Mouse (Mus musculus): ENCODE measurements around the gene Rnd2. TPM values are rescaled to one million over a fixed set of nuclear protein-coding genes. Genes with fewer than 3 reads are reported as not detected.
A peak's percentile ranks its signal among the peaks of the same experiment; 100 is the strongest.
"Not testable (repeated sequence)": the region's sequence is repeated elsewhere in the genome, so short reads cannot be mapped to it uniquely, and the experiment has no call there.

The Rnd2 gene
- polyA plus RNA-seq, 1 experiment from 2014 or later, result 7.9 TPM

DNA sequence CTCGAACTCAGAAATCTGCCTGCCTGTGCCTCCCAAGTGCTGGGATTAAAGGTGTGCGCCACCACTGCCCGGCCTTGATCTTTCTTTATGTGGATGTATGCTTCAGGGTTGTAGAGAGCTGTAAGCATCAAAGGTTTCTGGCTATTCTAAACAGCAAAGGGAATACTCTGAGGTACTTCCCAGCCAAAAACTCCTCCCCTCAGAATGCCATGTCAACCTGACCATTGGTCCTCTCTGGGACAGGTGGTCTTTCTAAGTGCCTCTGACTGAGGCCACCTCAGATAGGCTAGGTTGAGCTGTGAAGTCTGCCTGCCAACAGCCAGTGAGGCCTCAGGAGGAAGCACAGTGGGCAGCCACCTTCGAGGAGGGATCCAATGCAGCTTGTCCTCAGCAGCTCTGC lies 15.9 kb upstream of the Rnd2 start:
- peaks cover 17% of the 10 kb centered on the region for H3K36me3 ChIP-seq
- H3K27ac ChIP-seq, result 0 out of 2 replicates have a peak overlapping the region, but pooled peaks have one; percentile 78
- H3K4me3 ChIP-seq, result peak overlapping the region; percentile 55
- peak overlapping the region; percentile 54; the same call in 1 of the 2 replicates for H3K9ac ChIP-seq
- 77% methylated on average over 4 of the region's 4 CpGs for WGBS
- H3K27me3 ChIP-seq, result no peaks in the 10 kb centered on the region
- H3K4me1 ChIP-seq, result peaks cover 19% of the 10 kb centered on the region
- peak overlapping the region; percentile 62 for H3K4me2 ChIP-seq
- ATAC-seq (ENCODE audit: borderline replicate concordance, extremely low read depth, low FRiP score, low TSS enrichment), result no peak
- no peaks in the 10 kb centered on the region for H3K9me3 ChIP-seq

GRCm38 (mm10) chr11:101449596-101449995 lies 15.2 kb upstream of the Rnd2 start:
- Histone ChIP-seq H3K4me1 (peaks cover 12% of the 10 kb centered on the region), H3K4me2 (peak overlapping the region; percentile 62; the same call in 1 of the 2 replicates), H3K36me3 (peaks cover 10% of the 10 kb centered on the region)
- not testable (repeated sequence) for H3K27me3 ChIP-seq; H3K9me3 ChIP-seq; H3K27ac ChIP-seq; H3K9ac ChIP-seq; H3K4me3 ChIP-seq; ATAC-seq (ENCODE audit: borderline replicate concordance, extremely low read depth, low FRiP score, low TSS enrichment)
- WGBS, result 64% methylated on average over 4 of the region's 4 CpGs

DNA sequence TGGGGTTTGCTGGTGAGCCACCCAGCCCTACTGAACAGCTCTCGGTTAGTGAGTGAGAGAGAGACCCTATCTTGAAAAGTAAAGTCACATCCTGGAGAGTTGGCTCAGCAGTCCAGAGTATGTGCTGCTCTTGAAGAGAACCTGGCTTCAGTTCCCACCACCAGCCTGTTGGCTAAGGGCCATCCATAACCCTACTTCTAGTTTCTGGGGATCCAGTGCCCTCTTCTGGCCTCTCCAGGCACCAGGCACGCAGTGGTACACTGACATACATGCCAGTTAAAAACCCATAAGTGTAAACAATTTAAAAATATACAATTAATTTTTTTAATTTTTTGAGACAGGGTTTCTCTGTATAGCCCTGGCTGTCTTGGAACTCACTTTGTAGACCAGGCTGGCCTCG lies 14.4 kb upstream of the Rnd2 start:
- Histone ChIP-seq H3K27ac (no peak overlapping the region), H3K9me3 (no peaks in the 10 kb centered on the region), H3K4me3 (no peak overlapping the region), H3K4me2 (no peak overlapping the region), H3K9ac (no peak overlapping the region), H3K4me1 (peaks cover 7% of the 10 kb centered on the region; the same call in 1 of the 2 replicates), H3K27me3 (no peaks in the 10 kb centered on the region), H3K36me3 (peaks cover 5% of the 10 kb centered on the region)
- ATAC-seq (ENCODE audit: borderline replicate concordance, extremely low read depth, low FRiP score, low TSS enrichment), result no peak
- 74% methylated on average over 3 of the region's 3 CpGs for WGBS

DNA sequence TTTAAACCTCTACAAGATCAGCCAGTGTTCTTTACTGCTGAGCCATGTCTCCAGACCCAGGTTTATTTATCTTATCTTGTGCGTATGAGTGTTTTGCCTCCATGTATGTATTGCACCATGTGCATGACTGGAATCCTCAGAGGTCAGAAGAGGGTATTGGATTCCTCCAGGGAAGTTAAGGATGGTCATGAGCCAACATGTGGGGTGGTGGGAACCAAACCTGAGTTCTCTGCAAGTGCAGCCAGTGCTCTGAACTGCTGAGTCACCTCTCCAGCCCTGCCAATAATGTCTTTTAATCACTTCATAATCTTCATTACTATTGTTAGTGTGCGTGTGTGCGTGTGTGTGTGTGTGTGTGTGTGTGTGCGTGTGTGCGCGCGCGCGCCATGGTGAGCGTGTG lies 13.3 kb upstream of the Rnd2 start:
- Histone ChIP-seq H3K36me3 (no peaks in the 10 kb centered on the region), H3K9me3 (no peaks in the 10 kb centered on the region), H3K9ac (no peak overlapping the region), H3K27me3 (no peaks in the 10 kb centered on the region), H3K4me3 (no peak overlapping the region), H3K4me2 (no peak overlapping the region), H3K27ac (no peak overlapping the region), H3K4me1 (peaks cover 7% of the 10 kb centered on the region; the same call in 1 of the 2 replicates)
- ATAC-seq (ENCODE audit: borderline replicate concordance, extremely low read depth, low FRiP score, low TSS enrichment), result no peak
- 90% methylated on average over 10 of the region's 10 CpGs for WGBS

DNA sequence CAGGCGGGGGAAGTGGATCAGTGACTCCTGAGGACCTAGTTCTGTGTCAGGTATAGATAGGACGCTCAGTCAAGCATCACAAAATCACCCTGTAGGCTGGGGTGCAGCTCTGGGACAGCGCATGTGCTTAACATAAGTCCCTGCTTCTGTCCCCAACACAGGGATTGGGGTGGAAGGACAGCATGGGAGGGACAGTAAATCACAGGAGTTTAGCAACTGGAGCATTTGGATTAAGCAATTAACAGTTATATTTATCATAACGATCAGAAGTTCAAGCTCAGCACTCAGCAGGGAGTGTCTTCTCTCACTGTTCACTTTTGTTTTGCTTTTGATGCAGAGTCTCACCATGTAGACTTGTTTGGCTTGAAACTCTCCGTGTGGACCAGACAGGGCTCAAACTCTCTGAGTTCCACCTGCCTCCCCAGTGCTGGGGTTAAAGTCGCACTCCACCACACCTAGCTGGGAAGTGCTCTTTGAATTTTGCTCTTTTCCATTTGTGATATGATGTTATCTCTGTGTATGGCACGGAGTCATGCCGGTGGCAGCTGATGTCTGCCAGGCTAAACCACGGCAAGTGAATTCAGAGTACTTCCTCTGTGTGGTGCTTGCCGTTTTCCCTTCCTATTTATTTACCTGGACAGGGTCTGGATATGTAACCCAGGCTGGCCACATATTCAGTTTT lies 12.6 kb upstream of the Rnd2 start:
- H3K36me3 ChIP-seq, result no peaks in the 10 kb centered on the region
- peaks cover 7% of the 10 kb centered on the region; the same call in 1 of the 2 replicates for H3K4me1 ChIP-seq
- H3K9me3 ChIP-seq, result no peaks in the 10 kb centered on the region
- no peaks in the 10 kb centered on the region for H3K27me3 ChIP-seq
- ATAC-seq (ENCODE audit: borderline replicate concordance, extremely low read depth, low FRiP score, low TSS enrichment), result no peak
- no peak overlapping the region for H3K4me2 ChIP-seq
- H3K4me3 ChIP-seq, result no peak overlapping the region
- H3K9ac ChIP-seq, result no peak overlapping the region
- WGBS, result 59% methylated on average over 10 of the region's 10 CpGs
- H3K27ac ChIP-seq, result no peak overlapping the region

DNA sequence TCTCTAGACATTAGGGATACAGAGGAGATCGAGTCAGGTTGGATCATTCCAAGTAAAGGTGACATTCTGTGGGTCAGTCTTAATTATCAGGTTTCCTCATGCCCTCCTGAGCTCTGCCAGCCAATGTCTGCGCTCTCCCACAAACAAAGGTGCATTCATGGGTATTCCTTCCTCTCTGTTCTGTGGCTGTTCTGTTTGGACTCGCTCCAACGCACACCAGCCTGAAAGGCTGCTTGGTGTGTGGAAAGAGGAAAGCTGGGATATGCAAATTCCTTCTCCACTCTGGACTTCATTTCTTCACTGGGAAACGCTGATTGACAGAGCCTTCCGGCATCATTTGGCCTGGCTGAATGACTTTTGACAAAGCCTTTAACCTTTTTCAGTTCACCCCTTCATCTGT lies 10.1 kb upstream of the Rnd2 start:
- Histone ChIP-seq H3K36me3 (peaks cover 7% of the 10 kb centered on the region; the same call in 1 of the 2 replicates), H3K4me3 (no peak overlapping the region), H3K4me2 (no peak overlapping the region), H3K27me3 (no peaks in the 10 kb centered on the region), H3K4me1 (peaks cover 9% of the 10 kb centered on the region), H3K9ac (no peak overlapping the region), H3K9me3 (no peaks in the 10 kb centered on the region), H3K27ac (no peak overlapping the region)
- 65% methylated on average over 6 of the region's 6 CpGs for WGBS
- no peak for ATAC-seq (ENCODE audit: borderline replicate concordance, extremely low read depth, low FRiP score, low TSS enrichment)

DNA sequence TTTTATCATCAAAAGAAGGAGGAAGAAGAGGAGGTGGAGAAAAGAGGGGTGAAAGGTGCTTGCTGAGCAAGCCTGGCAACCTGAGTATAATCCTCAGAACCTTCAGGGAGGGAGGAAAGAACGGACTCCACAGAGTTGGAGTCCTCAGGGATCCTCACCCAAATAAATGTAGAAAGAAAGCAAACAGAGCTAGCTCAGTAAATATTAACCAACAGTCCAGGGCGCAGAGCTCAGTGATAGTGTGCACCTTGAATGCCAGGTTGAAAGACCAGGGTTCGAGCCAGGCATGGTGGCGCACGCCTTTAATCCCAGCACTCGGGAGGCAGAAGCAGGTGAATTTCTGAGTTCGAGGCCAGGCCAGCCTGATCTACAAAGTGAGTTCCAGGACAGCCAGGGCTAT lies 9.2 kb upstream of the Rnd2 start:
- Histone ChIP-seq H3K4me3 (no peak overlapping the region), H3K4me2 (no peak overlapping the region), H3K9ac (no peak overlapping the region), H3K27ac (no peak overlapping the region), H3K27me3 (no peaks in the 10 kb centered on the region), H3K4me1 (peaks cover 16% of the 10 kb centered on the region), H3K36me3 (peaks cover 7% of the 10 kb centered on the region; the same call in 1 of the 2 replicates), H3K9me3 (no peaks in the 10 kb centered on the region)
- WGBS, result 68% methylated on average over 7 of the region's 7 CpGs
- ATAC-seq (ENCODE audit: borderline replicate concordance, extremely low read depth, low FRiP score, low TSS enrichment), result no peak

GRCm38 (mm10) chr11:101457631-101458030 lies 7.2 kb upstream of the Rnd2 start:
- H3K36me3 ChIP-seq, result peaks cover 15% of the 10 kb centered on the region; the same call in 1 of the 2 replicates
- 92% methylated on average over 9 of the region's 9 CpGs for WGBS

DNA sequence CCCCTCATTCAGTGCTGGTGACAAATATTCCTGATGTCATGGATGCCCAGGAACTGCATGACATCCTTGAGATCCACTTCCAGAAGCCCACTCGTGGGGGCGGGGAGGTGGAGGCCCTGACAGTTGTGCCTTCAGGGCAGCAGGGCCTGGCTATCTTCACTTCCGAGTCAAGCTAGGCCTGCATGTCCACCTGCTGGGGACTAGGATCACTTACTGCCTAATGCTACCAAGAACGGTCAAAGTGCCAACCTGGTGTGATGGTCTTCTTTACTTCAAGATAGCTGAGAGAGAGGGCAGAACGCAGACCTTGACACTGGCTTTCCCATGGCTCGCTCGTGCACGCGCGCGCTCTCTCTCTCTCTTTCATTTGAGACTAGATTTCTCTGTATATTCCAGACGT lies 6.6 kb upstream of the Rnd2 start:
- H3K27me3 ChIP-seq, result no peaks in the 10 kb centered on the region
- H3K9ac ChIP-seq, result no peak overlapping the region
- no peak overlapping the region for H3K27ac ChIP-seq
- H3K36me3 ChIP-seq, result peaks cover 15% of the 10 kb centered on the region; the same call in 1 of the 2 replicates
- no peaks in the 10 kb centered on the region for H3K9me3 ChIP-seq
- H3K4me3 ChIP-seq, result no peak overlapping the region
- WGBS, result 81% methylated on average over 12 of the region's 12 CpGs
- no peak for ATAC-seq (ENCODE audit: borderline replicate concordance, extremely low read depth, low FRiP score, low TSS enrichment)
- peaks cover 27% of the 10 kb centered on the region for H3K4me1 ChIP-seq
- no peak overlapping the region for H3K4me2 ChIP-seq

More at GRCm38 (mm10) chr11:101457631-101458030, 7.2 kb upstream of the Rnd2 start:
- ATAC-seq (ENCODE audit: borderline replicate concordance, extremely low read depth, low FRiP score, low TSS enrichment), result no peak
- no peaks in the 10 kb centered on the region for H3K27me3 ChIP-seq
- no peaks in the 10 kb centered on the region for H3K9me3 ChIP-seq
- peaks cover 21% of the 10 kb centered on the region for H3K4me1 ChIP-seq
- H3K4me2 ChIP-seq, result no peak overlapping the region
- H3K9ac ChIP-seq, result no peak overlapping the region
- no peak overlapping the region for H3K27ac ChIP-seq
- no peak overlapping the region for H3K4me3 ChIP-seq

DNA sequence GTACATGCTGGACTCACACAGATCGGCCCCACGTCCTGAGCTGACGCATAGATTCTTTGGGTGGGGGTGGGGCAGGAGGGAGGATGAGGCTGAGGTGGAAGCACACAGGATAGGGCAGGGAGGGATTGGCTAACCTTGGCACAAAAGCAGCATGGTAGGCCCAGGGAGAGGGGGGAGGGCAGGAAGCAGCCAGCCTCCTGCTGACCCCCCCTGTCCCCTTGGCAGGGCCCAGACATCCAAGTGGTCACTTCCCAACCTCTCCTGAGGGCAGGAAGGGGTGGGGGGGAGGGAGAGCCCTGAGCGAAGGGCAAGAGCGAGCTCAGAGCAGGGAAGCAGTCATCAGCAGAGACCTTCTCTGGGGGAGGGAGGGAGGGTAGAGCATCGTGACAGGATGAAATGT lies 5.1 kb upstream of the Rnd2 start:
- Histone ChIP-seq H3K36me3 (peaks cover 15% of the 10 kb centered on the region; the same call in 1 of the 2 replicates), H3K4me2 (no peak overlapping the region), H3K9ac (no peak overlapping the region), H3K27me3 (no peaks in the 10 kb centered on the region), H3K9me3 (no peaks in the 10 kb centered on the region), H3K27ac (no peak overlapping the region), H3K4me1 (peaks cover 40% of the 10 kb centered on the region), H3K4me3 (no peak overlapping the region)
- WGBS, result 39% methylated on average over 5 of the region's 6 CpGs
- peak; percentile 32; the same call in 1 of the 2 replicates for ATAC-seq (ENCODE audit: borderline replicate concordance, extremely low read depth, low FRiP score, low TSS enrichment)

DNA sequence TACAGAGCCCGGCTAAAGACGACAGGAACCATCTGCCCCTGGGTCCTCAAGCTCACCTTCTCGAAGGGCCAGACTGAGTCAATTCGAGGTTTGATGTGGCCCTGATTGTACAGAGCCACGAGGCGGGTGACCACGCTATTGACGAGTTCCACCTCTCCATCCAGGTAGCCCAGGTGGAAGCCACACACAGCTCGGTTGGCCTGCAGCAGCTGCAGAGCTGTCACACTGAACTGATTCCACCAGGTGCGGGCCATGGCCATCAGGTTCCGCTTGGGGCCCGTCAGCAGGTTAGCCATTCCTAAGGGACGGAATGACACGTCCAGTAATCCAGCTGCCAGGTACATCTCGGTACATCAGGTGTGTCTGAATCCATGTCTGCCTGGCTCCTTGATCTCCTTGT lies 4.5 kb upstream of the Rnd2 start:
- 80% methylated on average over 15 of the region's 15 CpGs for WGBS
- Histone ChIP-seq H3K9ac (no peak overlapping the region), H3K9me3 (no peaks in the 10 kb centered on the region), H3K36me3 (peaks cover 15% of the 10 kb centered on the region; the same call in 1 of the 2 replicates), H3K4me3 (no peak overlapping the region), H3K27me3 (no peaks in the 10 kb centered on the region), H3K4me1 (peaks cover 46% of the 10 kb centered on the region), H3K4me2 (no peak overlapping the region), H3K27ac (no peak overlapping the region; the same call in 1 of the 2 replicates)
- no peak for ATAC-seq (ENCODE audit: borderline replicate concordance, extremely low read depth, low FRiP score, low TSS enrichment)

DNA sequence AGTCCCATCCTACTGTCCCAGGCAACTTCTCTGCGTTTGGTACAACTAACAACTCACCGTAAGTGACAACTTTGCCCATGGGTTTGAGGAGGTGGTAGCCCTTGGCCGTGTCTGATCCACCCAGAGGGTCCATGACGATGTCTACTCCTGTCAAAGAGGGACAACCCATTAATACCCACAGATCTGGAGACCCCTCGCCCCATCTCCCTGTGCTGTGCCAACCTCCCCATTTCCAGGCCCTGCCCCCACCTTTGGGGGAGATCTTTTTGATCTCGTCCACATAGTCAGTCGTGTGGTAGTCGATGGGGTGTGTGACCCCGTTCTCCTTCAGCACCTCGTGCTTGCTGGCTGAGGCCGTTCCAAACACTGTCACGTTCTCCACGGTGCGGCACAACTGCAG lies 2.7 kb upstream of the Rnd2 start:
- H3K27me3 ChIP-seq, result no peaks in the 10 kb centered on the region
- H3K4me2 ChIP-seq, result no peak overlapping the region
- no peaks in the 10 kb centered on the region for H3K9me3 ChIP-seq
- H3K4me3 ChIP-seq, result no peak overlapping the region
- peaks cover 15% of the 10 kb centered on the region; the same call in 1 of the 2 replicates for H3K36me3 ChIP-seq
- WGBS, result 74% methylated on average over 14 of the region's 14 CpGs
- H3K9ac ChIP-seq, result no peak overlapping the region
- peaks cover 54% of the 10 kb centered on the region for H3K4me1 ChIP-seq
- no peak overlapping the region for H3K27ac ChIP-seq
- no peak for ATAC-seq (ENCODE audit: borderline replicate concordance, extremely low read depth, low FRiP score, low TSS enrichment)

Measured in lung, embryonic 15.5 days (tissue).